Mouse (Mus musculus) kidney, postnatal 0 days (tissue): ENCODE measurements around the gene 1110059E24Rik. TPM values are rescaled to one million over a fixed set of nuclear protein-coding genes. Genes with fewer than 3 reads are reported as not detected.
"Not testable (repeated sequence)": the region's sequence is repeated elsewhere in the genome, so short reads cannot be mapped to it uniquely, and the experiment has no call there.

Experiments
- ATAC-seq: fragments of 200-750 bp; cut with Nextera tagmentation; replicated peaks from 2 replicates; pipeline ENCODE4 v1.8.0; 2017; ENCODE audit warnings: low read depth, moderate number of reproducible peaks, moderate TSS enrichment, moderate library complexity; ENCODE audit not compliant: low FRiP score
- DNase-seq: peaks from one replicate; pipeline ENCODE4 v3.0.0-alpha.2; 2016; ENCODE audit warnings: low spot score
- H3K27ac ChIP-seq: fragments of 300-500 bp; sonication (generic); 2 replicates; pipeline ENCODE4 v1.5.1; 2014; ENCODE audit warnings: mild to moderate bottlenecking
- H3K27me3 ChIP-seq: fragments of 300-500 bp; sonication (generic); 2 replicates; pipeline ENCODE4 v1.6.1; 2014; ENCODE audit warnings: low read length, mixed read lengths; ENCODE audit not compliant: insufficient read depth
- H3K36me3 ChIP-seq: fragments of 300-500 bp; sonication (generic); 2 replicates; pipeline ENCODE4 v1.6.1; 2014; ENCODE audit warnings: low read length, mixed read lengths; ENCODE audit not compliant: insufficient read depth
- H3K4me1 ChIP-seq: fragments of 300-500 bp; sonication (generic); replicated peaks from 2 replicates; pipeline ENCODE4 v1.6.1; 2014; ENCODE audit warnings: antibody characterized with exemption, low read length, mixed read lengths; ENCODE audit not compliant: insufficient read depth
- H3K4me2 ChIP-seq: fragments of 300-500 bp; sonication (generic); 2 replicates; pipeline ENCODE4 v1.6.1; 2014; ENCODE audit warnings: mild to moderate bottlenecking, low read length, moderate library complexity, mixed read lengths
- H3K4me3 ChIP-seq: fragments of 300-500 bp; sonication (generic); replicated peaks from 2 replicates; pipeline ENCODE4 v1.5.1; 2014; ENCODE audit warnings: low read depth, low read length
- H3K9ac ChIP-seq: fragments of 300-500 bp; sonication (generic); 2 replicates; pipeline ENCODE4 v1.6.1; 2014; ENCODE audit warnings: low read depth, low read length
- H3K9me3 ChIP-seq: fragments of 300-500 bp; sonication (generic); replicated peaks from 2 replicates; pipeline ENCODE4 v1.6.1; 2016; ENCODE audit warnings: low read length, inconsistent platforms, mixed read lengths
- CTCF ChIP-seq: IDR thresholded peaks from 2 replicates; pipeline ENCODE4 v1.5.1; 2016; ENCODE audit warnings: antibody characterized with exemption, low read depth, mild to moderate bottlenecking, moderate library complexity
- WGBS: fragments of 180-500 bp; shearing (Covaris S2); extraction: QIAGEN DNeasy Blood & Tissue Kit; methylation state at CpG from one replicate; pipeline ENCODE4 v1.1.7; 2014; 5-methylcytosine and 5-hydroxymethylcytosine counted together
- polyA plus RNA-seq: library from polyadenylated mRNA; unstranded; fragments of >200 nt; fragmentation: Nextera tagmentation; extraction: Ambion mirVana; gene quantifications from 2 replicates; pipeline ENCODE4 v1.2.1, GENCODE M21; 2015

1110059E24Rik gene
- polyA plus RNA-seq, 1 experiment from 2014 or later: 59.0 TPM

DNA sequence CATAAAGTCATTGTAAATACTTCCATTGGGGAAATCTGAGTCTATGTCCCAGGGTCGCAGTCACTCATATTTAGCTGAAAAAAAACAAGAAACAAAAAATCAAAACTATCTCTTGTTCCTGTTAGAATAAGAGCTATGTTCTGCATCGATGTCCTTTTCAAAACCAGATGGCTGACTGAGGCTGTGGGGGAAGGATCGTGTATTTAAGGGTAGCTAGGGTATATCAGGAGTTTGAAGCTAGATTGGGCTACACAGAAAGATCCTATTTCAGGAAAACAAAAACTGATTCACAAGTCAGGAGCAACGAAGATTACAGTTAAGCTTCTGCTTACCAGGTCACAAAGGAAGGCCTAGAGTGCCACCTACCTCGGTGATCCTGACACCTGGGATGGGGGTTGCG lies 42.5 kb downstream of the 1110059E24Rik start:
- 78% methylated on average over 6 of the region's 6 CpGs for WGBS
- TF ChIP-seq CTCF: no peak

DNA sequence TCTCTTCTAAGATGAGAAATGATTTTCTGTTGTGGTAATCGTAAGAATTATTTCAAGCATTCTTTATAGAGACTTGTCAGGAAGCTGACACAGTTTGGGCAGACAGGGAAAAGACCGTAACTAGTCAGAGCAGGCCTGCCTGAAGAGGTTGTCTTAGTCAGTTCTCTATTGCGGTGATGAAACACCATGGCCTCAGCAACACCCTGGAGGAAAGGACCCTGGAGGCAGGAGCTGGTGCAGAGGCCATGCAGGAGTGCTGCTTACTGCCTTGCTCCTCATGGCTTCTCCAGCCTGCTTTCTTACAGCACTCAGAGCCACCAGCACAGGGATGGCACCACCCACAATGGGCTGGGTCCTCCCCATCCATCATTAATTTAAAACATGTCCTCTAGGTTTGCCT lies 47.5 kb downstream of the 1110059E24Rik start:
- Histone ChIP-seq H3K4me1 (no peaks in the 10 kb centered on the region), H3K4me2 (no peak overlapping the region), H3K27ac (no peak overlapping the region), H3K9ac (no peak overlapping the region), H3K27me3 (no peaks in the 10 kb centered on the region), H3K36me3 (no peaks in the 10 kb centered on the region), H3K9me3 (no peaks in the 10 kb centered on the region), H3K4me3 (no peak overlapping the region)
- WGBS: 80% methylated on average over 3 of the region's 3 CpGs
- DNase-seq (no peak), ATAC-seq (no peak)
- no peak for TF ChIP-seq CTCF

More for the DNA sequence above, 42.5 kb downstream of the 1110059E24Rik start:
- no peaks in the 10 kb centered on the region for H3K36me3 ChIP-seq
- ATAC-seq (no peak), DNase-seq (no peak)
- H3K9ac ChIP-seq: no peak overlapping the region
- H3K27ac ChIP-seq: no peak overlapping the region
- no peaks in the 10 kb centered on the region for H3K27me3 ChIP-seq
- H3K4me1 ChIP-seq: no peaks in the 10 kb centered on the region
- H3K9me3 ChIP-seq: no peaks in the 10 kb centered on the region
- H3K4me2 ChIP-seq: no peak overlapping the region
- H3K4me3 ChIP-seq: no peak overlapping the region

GRCm38 (mm10) chr19:21603836-21604235 lies 48.9 kb downstream of the 1110059E24Rik start:
- Histone ChIP-seq H3K9ac (no peak overlapping the region), H3K27ac (no peak overlapping the region), H3K4me2 (no peak overlapping the region), H3K4me3 (no peak overlapping the region), H3K4me1 (no peaks in the 10 kb centered on the region), H3K9me3 (no peaks in the 10 kb centered on the region), H3K27me3 (no peaks in the 10 kb centered on the region), H3K36me3 (no peaks in the 10 kb centered on the region)
- WGBS: 72% methylated on average over 3 of the region's 3 CpGs
- ATAC-seq (no peak), DNase-seq (peak; percentile 4)
- TF ChIP-seq CTCF: no peak

DNA sequence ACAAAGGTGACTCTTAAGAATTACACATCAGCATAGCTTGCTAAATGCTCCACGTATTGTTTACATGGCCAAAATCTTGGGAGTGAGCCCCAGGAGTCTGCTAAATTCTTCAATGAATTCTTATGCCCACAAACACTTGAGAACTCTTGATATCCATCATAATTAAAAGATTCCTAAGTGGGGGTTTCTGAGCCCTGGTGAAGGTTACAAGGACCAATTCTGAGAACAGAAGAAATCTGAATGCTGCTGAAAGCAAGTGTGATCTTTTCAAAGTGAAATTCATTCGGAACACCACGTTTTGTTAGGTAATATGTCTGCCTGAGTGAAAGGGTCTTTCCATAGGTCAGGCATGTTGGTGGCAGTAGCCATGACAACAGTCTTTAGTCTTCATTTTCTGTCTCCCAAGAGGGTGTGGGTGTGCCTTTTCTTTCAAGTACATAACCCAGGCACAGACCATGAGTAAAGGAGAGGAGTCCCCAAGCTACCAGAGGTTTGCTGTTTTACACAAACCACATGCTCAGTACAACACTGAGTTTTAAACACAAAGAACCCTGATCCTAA lies 51.2 kb downstream of the 1110059E24Rik start:
- WGBS: 58% methylated on average over 3 of the region's 3 CpGs
- no peak for DNase-seq
- TF ChIP-seq CTCF: no peak
- no peaks in the 10 kb centered on the region for H3K9me3 ChIP-seq
- H3K4me2 ChIP-seq: no peak overlapping the region
- no peaks in the 10 kb centered on the region for H3K4me1 ChIP-seq
- no peaks in the 10 kb centered on the region for H3K27me3 ChIP-seq
- peaks cover 8% of the 10 kb centered on the region; the same call in 1 of the 2 replicates for H3K36me3 ChIP-seq
- ATAC-seq: no peak
- no peak overlapping the region for H3K9ac ChIP-seq
- no peak overlapping the region for H3K4me3 ChIP-seq
- H3K27ac ChIP-seq: no peak overlapping the region

- WGBS: 67% methylated on average over 8 of the region's 8 CpGs
- no peak overlapping the region for H3K4me3 ChIP-seq
- no peak overlapping the region for H3K4me2 ChIP-seq
- DNase-seq: peak; percentile 10
- no peaks in the 10 kb centered on the region for H3K27me3 ChIP-seq
- H3K4me1 ChIP-seq: no peaks in the 10 kb centered on the region
- peaks cover 11% of the 10 kb centered on the region; the same call in 1 of the 2 replicates for H3K36me3 ChIP-seq
- no peak for TF ChIP-seq CTCF
- H3K9ac ChIP-seq: no peak overlapping the region
- ATAC-seq: 0 out of 2 replicates have a peak, but pooled peaks have one; percentile 54
- peak overlapping the region; percentile 69 for H3K27ac ChIP-seq
- H3K9me3 ChIP-seq: no peaks in the 10 kb centered on the region
Measured at GRCm38 (mm10) chr19:21598659-21599352, 54.0 kb downstream of the 1110059E24Rik start.

DNA sequence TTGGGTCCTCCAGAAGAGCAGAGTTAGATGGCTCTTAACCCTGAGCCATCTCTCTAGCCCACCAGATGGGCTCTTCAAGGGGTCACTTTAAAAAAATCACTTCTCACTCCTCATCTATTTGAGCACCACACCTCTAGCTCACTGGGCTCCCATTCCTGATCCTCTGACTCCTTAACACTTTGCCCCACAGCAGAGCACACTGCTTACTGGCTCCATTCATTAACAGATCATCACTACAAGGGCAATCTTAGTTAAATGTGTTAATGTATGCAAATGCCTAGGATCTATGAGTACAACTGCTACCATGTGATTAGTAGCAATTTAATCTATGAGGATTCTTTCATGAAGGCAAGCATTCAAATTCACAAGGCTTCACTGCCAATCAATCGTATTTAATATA lies 58.1 kb downstream of the 1110059E24Rik start:
- ATAC-seq (no peak), DNase-seq (no peak)
- Histone ChIP-seq H3K9ac (no peak overlapping the region), H3K4me2 (no peak overlapping the region), H3K4me1 (no peaks in the 10 kb centered on the region), H3K27me3 (no peaks in the 10 kb centered on the region), H3K36me3 (peaks cover 11% of the 10 kb centered on the region; the same call in 1 of the 2 replicates), H3K4me3 (no peak overlapping the region), H3K27ac (no peak overlapping the region), H3K9me3 (no peaks in the 10 kb centered on the region)
- no peak for TF ChIP-seq CTCF
- WGBS: 98% methylated on average over 1 of the region's 1 CpGs

GRCm38 (mm10) chr19:21592216-21592615 lies 60.6 kb downstream of the 1110059E24Rik start:
- H3K27ac ChIP-seq, DNase-seq, H3K27me3 ChIP-seq, H3K9ac ChIP-seq, H3K36me3 ChIP-seq, ATAC-seq, H3K9me3 ChIP-seq, H3K4me3 ChIP-seq, H3K4me1 ChIP-seq, H3K4me2 ChIP-seq: not testable (repeated sequence)
- 86% methylated on average over 5 of the region's 5 CpGs for WGBS
